Mouse (Mus musculus): ENCODE results near the gene Shkbp1. TPM values are rescaled to one million over a fixed set of nuclear protein-coding genes. Genes with fewer than 3 reads are reported as not detected.

Shkbp1 gene
- polyA plus RNA-seq, 1 experiment from 2014 or later, result 54.5 TPM

Other genes starting within 250 kb of the Shkbp1 start
- gene Cyp2f2, start 236.1 kb downstream of the Shkbp1 start, polyA plus RNA-seq (2015; fragmentation: Nextera tagmentation; extraction: Ambion mirVana), result not detected in 2 replicates
- 0.33 TPM in 1 of 2 replicates, not detected in the other for gene Cyp2t4, start 202.3 kb downstream of the Shkbp1 start, polyA plus RNA-seq (2015; fragmentation: Nextera tagmentation; extraction: Ambion mirVana)
- gene Egln2, start 189.2 kb downstream of the Shkbp1 start, polyA plus RNA-seq (2015; fragmentation: Nextera tagmentation; extraction: Ambion mirVana), result 74.3 and 76.0 TPM in 2 replicates
- 69.4 and 71.7 TPM in 2 replicates for gene Rab4b, start 177.1 kb downstream of the Shkbp1 start, polyA plus RNA-seq (2015; fragmentation: Nextera tagmentation; extraction: Ambion mirVana)
- 2.6 and 4.5 TPM in 2 replicates for gene Gm21983, start 174.9 kb downstream of the Shkbp1 start, polyA plus RNA-seq (2015; fragmentation: Nextera tagmentation; extraction: Ambion mirVana)
- 126 and 145 TPM in 2 replicates for gene Mia, start 174.9 kb downstream of the Shkbp1 start, polyA plus RNA-seq (2015; fragmentation: Nextera tagmentation; extraction: Ambion mirVana)
- 3.6 TPM in 2 replicates for gene BC024978, start 160.2 kb downstream of the Shkbp1 start, polyA plus RNA-seq (2015; fragmentation: Nextera tagmentation; extraction: Ambion mirVana)
- 285 TPM in 2 replicates for gene Snrpa, start 159.7 kb downstream of the Shkbp1 start, polyA plus RNA-seq (2015; fragmentation: Nextera tagmentation; extraction: Ambion mirVana)
- gene Itpkc, start 127.4 kb downstream of the Shkbp1 start, polyA plus RNA-seq (2015; fragmentation: Nextera tagmentation; extraction: Ambion mirVana), result 6.6 and 7.2 TPM in 2 replicates
- gene Coq8b, start 123.0 kb downstream of the Shkbp1 start, polyA plus RNA-seq (2015; fragmentation: Nextera tagmentation; extraction: Ambion mirVana), result 17.7 and 18.5 TPM in 2 replicates
- 32.3 and 34.1 TPM in 2 replicates for gene Numbl, start 97.6 kb downstream of the Shkbp1 start, polyA plus RNA-seq (2015; fragmentation: Nextera tagmentation; extraction: Ambion mirVana)
- 25.8 and 29.3 TPM in 2 replicates for gene Ltbp4, start 18.3 kb downstream of the Shkbp1 start, polyA plus RNA-seq (2015; fragmentation: Nextera tagmentation; extraction: Ambion mirVana)
- not detected in 2 replicates for gene Gm20479, start 1.4 kb upstream of the Shkbp1 start, polyA plus RNA-seq (2015; fragmentation: Nextera tagmentation; extraction: Ambion mirVana)
- gene Sptbn4, start 91.7 kb upstream of the Shkbp1 start, polyA plus RNA-seq (2015; fragmentation: Nextera tagmentation; extraction: Ambion mirVana), result 0.17 and 0.23 TPM in 2 replicates
- gene Blvrb, start 92.0 kb upstream of the Shkbp1 start, polyA plus RNA-seq (2015; fragmentation: Nextera tagmentation; extraction: Ambion mirVana), result 38.9 and 46.3 TPM in 2 replicates
- gene Sertad3, start 117.7 kb upstream of the Shkbp1 start, polyA plus RNA-seq (2015; fragmentation: Nextera tagmentation; extraction: Ambion mirVana), result 33.6 and 36.3 TPM in 2 replicates
- gene Sertad1, start 130.9 kb upstream of the Shkbp1 start, polyA plus RNA-seq (2015; fragmentation: Nextera tagmentation; extraction: Ambion mirVana), result 37.8 and 39.2 TPM in 2 replicates
- 5.2 TPM in 2 replicates for gene Prx, start 143.3 kb upstream of the Shkbp1 start, polyA plus RNA-seq (2015; fragmentation: Nextera tagmentation; extraction: Ambion mirVana)
- gene Hipk4, start 167.2 kb upstream of the Shkbp1 start, polyA plus RNA-seq (2015; fragmentation: Nextera tagmentation; extraction: Ambion mirVana), result 0.87 and 1.4 TPM in 2 replicates
- gene Pld3, start 197.2 kb upstream of the Shkbp1 start, polyA plus RNA-seq (2015; fragmentation: Nextera tagmentation; extraction: Ambion mirVana), result 94.8 and 95.0 TPM in 2 replicates
- 34.6 and 37.0 TPM in 2 replicates for gene 2310022A10Rik, start 197.2 kb upstream of the Shkbp1 start, polyA plus RNA-seq (2015; fragmentation: Nextera tagmentation; extraction: Ambion mirVana)
- gene Akt2, start 235.5 kb upstream of the Shkbp1 start, polyA plus RNA-seq (2015; fragmentation: Nextera tagmentation; extraction: Ambion mirVana), result 114 and 117 TPM in 2 replicates